Mouse (Mus musculus) lung, postnatal 4 days (tissue): Measurements from ENCODE around the gene Gm44579.
A peak's percentile ranks its signal among the peaks of the same experiment; 100 is the strongest.

Experiments
- DNase-seq, 2 experiments: peaks; one replicate each; pipeline ENCODE4 v3.0.0; 2021

Gm44579 gene

GRCm38 (mm10) chr15:98167645-98168621 lies 52.8 kb downstream of the Gm44579 start:
- DNase-seq: peak; percentile 74 to 76

- no peak for DNase-seq
Observed at GRCm38 (mm10) chr15:98166963-98167644, 53.7 kb downstream of the Gm44579 start, which contains the start of gene Ccdc184. TSS of gene Ccdc184 (plus strand) at chr15:98167158.

GRCm38 (mm10) chr15:98165525-98165924 lies 55.3 kb downstream of the Gm44579 start, which contains the start of gene Asb8:
TSS of gene Asb8 (minus strand) at chr15:98165625.
- no peak for DNase-seq

- DNase-seq: no peak
Observed at GRCm38 (mm10) chr15:98162561-98162960, 58.2 kb downstream of the Gm44579 start.

- DNase-seq: no peak
Observed at GRCm38 (mm10) chr15:98161026-98161805, 59.6 kb downstream of the Gm44579 start.

GRCm38 (mm10) chr15:98157253-98157652 lies 63.5 kb downstream of the Gm44579 start:
- DNase-seq: no peak

- no peak for DNase-seq
Observed at GRCm38 (mm10) chr15:98155944-98156343, 64.8 kb downstream of the Gm44579 start.

- DNase-seq: no peak
Observed at GRCm38 (mm10) chr15:98155272-98155671, 65.5 kb downstream of the Gm44579 start.

- DNase-seq: no peak
Observed at GRCm38 (mm10) chr15:98154631-98155030, 66.1 kb downstream of the Gm44579 start.

GRCm38 (mm10) chr15:98154146-98154545 lies 66.6 kb downstream of the Gm44579 start:
- DNase-seq: no peak

- DNase-seq: no peak
Observed at GRCm38 (mm10) chr15:98153625-98154024, 67.2 kb downstream of the Gm44579 start.

GRCm38 (mm10) chr15:98152916-98153315 lies 67.9 kb downstream of the Gm44579 start:
- peak in 1 of 2 experiments; percentile 56 for DNase-seq

GRCm38 (mm10) chr15:98149166-98149602 lies 71.6 kb downstream of the Gm44579 start:
- no peak for DNase-seq

GRCm38 (mm10) chr15:98148356-98148755 lies 72.4 kb downstream of the Gm44579 start:
- DNase-seq: no peak

GRCm38 (mm10) chr15:98145559-98146181 lies 75.1 kb downstream of the Gm44579 start:
- DNase-seq: peak; percentile 95 to 97

GRCm38 (mm10) chr15:98144861-98145507 lies 75.8 kb downstream of the Gm44579 start:
- peak in 1 of 2 experiments; percentile 59 for DNase-seq

- no peak for DNase-seq
Observed at GRCm38 (mm10) chr15:98142515-98142914, 78.3 kb downstream of the Gm44579 start.

- no peak for DNase-seq
Observed at GRCm38 (mm10) chr15:98140809-98141208, 80.0 kb downstream of the Gm44579 start.

GRCm38 (mm10) chr15:98139763-98140162 lies 81.0 kb downstream of the Gm44579 start:
- DNase-seq: no peak

- DNase-seq: no peak
Observed at GRCm38 (mm10) chr15:98136871-98137270, 83.9 kb downstream of the Gm44579 start.
